ENCODE assay signal across 17 mouse cellular contexts in the genomic region with DNA sequence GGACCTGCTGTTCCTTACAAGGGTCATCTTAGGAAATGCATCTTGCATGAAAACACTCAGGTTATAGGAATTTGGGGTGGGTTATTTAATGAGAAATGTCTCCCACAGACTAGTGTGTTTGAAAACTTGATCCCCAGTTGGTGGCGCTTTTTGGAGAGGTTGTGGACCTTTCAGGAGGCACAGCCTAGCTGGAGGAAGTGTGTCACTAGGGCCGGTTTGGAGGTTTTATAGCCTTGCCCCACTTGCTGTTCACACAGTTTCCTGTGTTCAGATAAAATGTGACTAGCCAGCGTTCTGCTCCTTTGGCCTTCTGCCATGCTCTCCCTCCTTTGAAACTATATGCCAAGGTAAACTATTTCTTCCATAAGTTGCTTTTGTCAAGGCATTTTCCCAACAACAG.
"Had no signal": no experiment of that assay in that cellular context is flagged by ENCODE, and none has a peak within 500 bp of the region (broad histone marks: within the 10 kb centered on the region; RNA-seq: fewer than 3 reads in every experiment).

No protein-coding gene starts in this region.

- DNase-seq: kidney, postnatal 36 days; liver; liver, embryonic 13.5 days; liver, postnatal 0 days; lung, postnatal 14 days; right cerebral cortex, postnatal 4 days; spleen, adult 18-20 months; thymus, adult 2 months; thymus, postnatal 36 days had no signal

- H3K27me3 ChIP-seq: limb, embryonic 12.5 days; liver, embryonic 13.5 days; lung, embryonic 15.5 days; megakaryocyte, embryonic 14.5 days; midbrain, embryonic 15.5 days; neural tube, embryonic 12.5 days had no signal

- H3K4me3 ChIP-seq: limb, embryonic 12.5 days; liver, embryonic 13.5 days; lung, embryonic 15.5 days; megakaryocyte, embryonic 14.5 days; midbrain, embryonic 15.5 days; neural tube, embryonic 12.5 days had no signal

- H3K4me1 ChIP-seq: limb, embryonic 12.5 days; lung, embryonic 15.5 days; midbrain, embryonic 15.5 days; neural tube, embryonic 12.5 days had no signal

- H3K36me3 ChIP-seq: limb, embryonic 12.5 days; midbrain, embryonic 15.5 days; neural tube, embryonic 12.5 days had no signal

- H3K9ac ChIP-seq: limb, embryonic 12.5 days; liver, embryonic 13.5 days; liver, postnatal 0 days; lung, embryonic 15.5 days; midbrain, embryonic 15.5 days; neural tube, embryonic 12.5 days had no signal

- H3K9me3 ChIP-seq: lung, embryonic 15.5 days; midbrain, embryonic 15.5 days; neural tube, embryonic 12.5 days had no signal

- ATAC-seq: liver, postnatal 0 days; midbrain, embryonic 15.5 days had no signal

- H3K4me2 ChIP-seq: limb, embryonic 12.5 days; liver, embryonic 13.5 days; lung, embryonic 15.5 days; midbrain, embryonic 11.5 days; midbrain, embryonic 15.5 days; neural tube, embryonic 12.5 days had no signal

- H3K27ac ChIP-seq: kidney, postnatal 0 days; limb, embryonic 12.5 days; liver, embryonic 13.5 days; lung, embryonic 15.5 days; macrophage; midbrain, embryonic 15.5 days; neural tube, embryonic 12.5 days had no signal
